Mouse (Mus musculus) olfactory bulb, adult 2 months (tissue): ENCODE results near the gene Raly. TPM values are rescaled to one million over a fixed set of nuclear protein-coding genes. Genes with fewer than 3 reads are reported as not detected.
"Not testable (repeated sequence)": the region's sequence is repeated elsewhere in the genome, so short reads cannot be mapped to it uniquely, and the experiment has no call there.

Source experiments
- H3K27ac ChIP-seq: fragments of 200-500 bp; 2 replicates; pipeline ENCODE4 v1.5.1; 2012; ENCODE audit warnings: low read depth, low read length; ENCODE audit not compliant: insufficient read depth
- H3K4me1 ChIP-seq: fragments of 200-500 bp; 2 replicates; pipeline ENCODE4 v1.6.1; 2012; ENCODE audit warnings: low read length; ENCODE audit not compliant: control insufficient read depth, insufficient read depth
- H3K4me3 ChIP-seq: fragments of 200-500 bp; 2 replicates; pipeline ENCODE4 v1.5.1; 2012; ENCODE audit warnings: mild to moderate bottlenecking, low read depth, low read length, moderate library complexity; ENCODE audit not compliant: insufficient read depth
- CTCF ChIP-seq: fragments of 200-500 bp; IDR thresholded peaks from 2 replicates; pipeline ENCODE4 v1.5.1; 2012; ENCODE audit warnings: low read depth, mild to moderate bottlenecking, low read length, moderate library complexity; ENCODE audit not compliant: insufficient read depth
- POLR2A ChIP-seq: fragments of 200-500 bp; IDR thresholded peaks from 2 replicates; pipeline ENCODE4 v1.6.1; 2012; ENCODE audit warnings: mild to moderate bottlenecking, low read depth, low read length, moderate library complexity; ENCODE audit not compliant: insufficient read depth
- WGBS: fragments of 180-500 bp; shearing (Covaris S2); methylation state at CpG from one replicate; pipeline ENCODE4 v1.1.7; 2018; 5-methylcytosine and 5-hydroxymethylcytosine counted together
- polyA plus RNA-seq: library from polyadenylated mRNA; stranded (reverse); fragments of >200 nt; gene quantifications from 2 replicates; pipeline ENCODE4 v1.2.4, GENCODE M21; 2012; ENCODE audit warnings: low replicate concordance; ENCODE audit not compliant: missing spikeins, insufficient read depth, insufficient read length

Raly gene
- polyA plus RNA-seq, 1 experiment: not detected

DNA sequence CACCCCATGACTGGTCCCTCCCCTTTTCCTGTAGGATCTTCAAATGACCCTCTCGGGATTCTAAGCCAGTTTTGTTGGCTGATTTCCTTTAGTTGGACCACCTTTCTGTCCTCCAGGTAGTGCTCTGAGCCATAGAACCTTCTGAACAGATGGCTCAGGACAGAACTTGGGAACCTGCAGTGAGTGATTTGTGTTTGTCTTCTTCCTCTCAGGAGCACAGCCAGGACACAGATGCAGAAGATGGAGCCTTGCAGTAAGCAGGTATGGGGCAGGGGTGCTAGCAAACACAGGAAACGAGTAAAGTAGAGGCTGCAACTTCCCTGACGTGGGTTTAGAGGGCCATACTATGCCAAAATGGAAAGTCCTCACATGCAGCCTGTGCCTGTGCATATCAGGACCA is 74.8 kb downstream of the Raly start:
- Histone ChIP-seq H3K4me1 (no peaks in the 10 kb centered on the region), H3K4me3 (no peak overlapping the region), H3K27ac (no peak overlapping the region)
- TF ChIP-seq POLR2A: no peak
- no peak for TF ChIP-seq CTCF
- 79% methylated on average over 3 of the region's 3 CpGs for WGBS

DNA sequence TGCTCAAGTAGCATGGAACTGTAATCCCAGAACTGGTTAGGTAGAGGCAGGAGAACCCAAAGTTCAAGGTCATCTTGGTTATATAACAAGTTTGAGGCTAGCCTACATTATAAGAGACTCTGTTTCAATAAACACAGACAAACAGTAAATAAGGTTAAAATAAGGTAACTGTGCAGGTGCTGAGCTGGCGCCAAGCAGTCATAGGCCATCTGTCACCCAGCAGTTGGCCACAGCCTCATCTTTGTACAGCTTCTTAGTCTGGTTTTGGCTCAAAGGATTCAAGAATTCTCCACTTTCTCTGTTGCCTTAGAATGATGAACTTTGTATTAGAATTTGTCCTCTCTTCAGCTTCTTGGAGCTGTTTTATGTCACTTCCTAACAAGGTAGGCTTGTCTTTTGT is 77.2 kb downstream of the Raly start:
- TF ChIP-seq POLR2A (no peak), CTCF (no peak)
- H3K4me1 ChIP-seq: no peaks in the 10 kb centered on the region
- no peak overlapping the region for H3K4me3 ChIP-seq
- H3K27ac ChIP-seq: no peak overlapping the region
- 100% methylated on average over 1 of the region's 1 CpGs for WGBS

DNA sequence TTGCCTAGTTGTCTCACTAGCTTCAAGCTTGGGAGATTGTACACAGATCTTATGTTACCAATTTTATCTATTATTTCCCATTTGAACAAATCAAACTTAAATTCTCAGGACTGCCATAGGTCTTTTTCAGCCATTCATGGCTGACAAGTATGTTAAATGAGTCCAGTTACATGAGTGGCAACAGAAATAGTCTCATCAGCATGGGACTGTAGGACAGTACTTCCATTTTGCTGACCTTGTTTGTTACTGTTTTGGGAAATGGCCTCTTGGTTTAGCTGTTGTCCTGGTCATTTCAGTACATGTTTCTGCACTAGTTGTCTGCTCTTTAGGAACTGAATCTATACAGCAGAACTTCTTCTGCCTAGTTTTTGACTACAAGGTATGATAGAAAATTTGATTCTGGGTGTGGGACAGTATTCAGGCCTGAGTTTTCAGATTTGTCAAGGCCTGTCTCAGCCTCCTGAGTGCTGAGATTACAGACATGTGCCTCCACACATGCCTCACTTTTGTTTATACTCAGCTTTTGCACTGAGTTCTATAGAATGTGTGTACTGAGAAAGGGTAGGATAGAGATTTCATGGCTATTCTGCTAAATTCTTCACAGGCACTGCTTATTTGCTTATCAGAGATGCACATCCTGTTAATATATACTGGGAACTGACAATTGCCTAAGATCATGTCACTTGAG is 79.2 kb downstream of the Raly start:
- no peak for TF ChIP-seq POLR2A
- TF ChIP-seq CTCF: no peak
- Histone ChIP-seq H3K27ac (no peak overlapping the region), H3K4me3 (no peak overlapping the region), H3K4me1 (no peaks in the 10 kb centered on the region)

DNA sequence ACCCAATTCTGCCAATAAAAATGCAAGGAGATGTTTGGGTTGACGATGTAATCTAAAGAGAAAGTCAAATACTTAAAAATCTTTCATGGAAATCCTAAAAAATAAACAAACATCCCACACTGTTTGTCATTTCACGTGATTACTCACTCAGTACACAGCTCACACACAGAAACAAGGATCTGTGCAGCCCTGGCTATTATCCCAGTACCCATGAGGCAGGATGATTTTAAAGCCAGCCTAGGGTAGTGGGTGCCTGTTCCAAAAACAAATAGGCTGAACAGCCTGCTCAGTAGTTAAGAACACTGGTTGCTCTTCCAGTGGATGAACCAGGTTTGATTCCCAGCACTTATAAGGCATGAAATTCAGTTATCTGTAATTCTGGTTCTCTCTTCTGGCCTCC is 85.7 kb downstream of the Raly start:
- Histone ChIP-seq H3K4me3 (no peak overlapping the region), H3K27ac (no peak overlapping the region), H3K4me1 (no peaks in the 10 kb centered on the region)
- TF ChIP-seq CTCF (no peak), POLR2A (no peak)
- WGBS: 62% methylated on average over 2 of the region's 2 CpGs

DNA sequence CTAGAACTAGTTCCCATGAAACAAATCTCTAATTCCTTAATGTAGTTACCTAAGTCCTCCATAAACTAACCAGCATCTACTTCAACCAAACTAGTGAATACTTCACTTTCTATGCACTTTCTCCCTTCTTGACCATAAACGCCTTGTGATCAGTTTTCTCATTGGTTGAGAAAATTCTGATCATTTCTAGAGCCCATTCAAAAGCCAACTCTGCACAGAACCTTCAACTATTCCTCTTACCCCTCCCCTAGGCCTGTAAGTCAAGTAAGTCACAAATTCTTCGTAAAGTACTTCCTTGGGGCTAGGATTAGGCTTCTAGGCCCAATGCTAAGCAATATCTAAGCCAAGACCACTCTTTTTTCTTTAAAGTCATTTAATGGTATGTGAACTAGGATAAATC is 100.7 kb downstream of the Raly start:
- Histone ChIP-seq H3K27ac (no peak overlapping the region), H3K4me3 (peak overlapping the region; percentile 69; the same call in 1 of the 2 replicates), H3K4me1 (peaks cover 5% of the 10 kb centered on the region)
- 15% methylated on average over 2 of the region's 2 CpGs for WGBS
- TF ChIP-seq POLR2A (no peak), CTCF (no peak)

DNA sequence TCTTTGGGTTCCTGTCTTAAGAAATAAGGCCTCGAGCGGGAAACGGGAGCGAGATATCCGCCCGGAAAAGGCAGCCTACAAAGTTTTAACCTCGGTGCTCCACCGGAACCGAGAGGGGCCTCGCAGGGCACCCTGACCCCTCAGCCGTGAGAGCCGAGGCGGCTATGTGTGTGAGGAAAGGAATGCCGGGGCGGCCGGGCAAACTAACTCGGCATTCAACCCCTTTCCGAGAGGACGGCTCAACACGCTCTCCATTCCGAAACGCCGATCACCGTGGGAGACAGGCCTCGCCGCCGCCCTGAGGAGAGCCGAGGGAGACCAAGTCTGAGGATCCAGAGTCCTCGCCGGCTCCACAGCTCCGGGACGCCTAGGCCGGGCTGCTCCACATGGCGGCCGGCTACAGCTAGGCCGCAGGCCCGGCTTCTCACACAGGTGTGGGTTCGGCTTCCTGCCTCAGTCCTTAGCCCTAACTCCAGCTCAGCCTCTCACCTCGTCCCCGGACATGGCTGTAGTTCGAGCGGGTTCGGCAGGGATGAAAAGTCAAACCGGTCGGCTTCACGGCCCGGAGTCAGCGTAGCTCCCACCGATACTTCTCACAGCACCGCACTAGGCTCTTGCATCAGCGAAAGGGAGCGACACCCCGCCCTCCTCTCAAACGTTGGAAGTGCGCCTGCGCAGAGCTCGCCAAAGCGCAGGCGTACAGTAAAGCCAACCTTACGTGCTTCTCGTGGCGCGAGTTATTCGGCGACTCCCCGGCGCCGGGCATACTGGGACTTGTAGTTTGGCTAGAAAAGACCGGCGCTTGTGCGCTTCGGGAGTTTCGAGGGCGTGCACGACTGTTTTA is 101.5 kb downstream of the Raly start, which contains the start of gene Eif2s2:
Eif2s2 (minus strand) TSS at position 735 of the 844 bp plus-strand sequence.
- TF ChIP-seq CTCF (no peak), POLR2A (no peak; the same call in 1 of the 2 replicates)
- Histone ChIP-seq H3K27ac (peak within 1 kb of the TSS; percentile 10; the same call in 1 of the 2 replicates), H3K4me3 (peak within 1 kb of the TSS; percentile 69), H3K4me1 (peaks cover 5% of the 10 kb centered on the region)
- WGBS: under 1% methylated on average over 75 of the region's 75 CpGs

DNA sequence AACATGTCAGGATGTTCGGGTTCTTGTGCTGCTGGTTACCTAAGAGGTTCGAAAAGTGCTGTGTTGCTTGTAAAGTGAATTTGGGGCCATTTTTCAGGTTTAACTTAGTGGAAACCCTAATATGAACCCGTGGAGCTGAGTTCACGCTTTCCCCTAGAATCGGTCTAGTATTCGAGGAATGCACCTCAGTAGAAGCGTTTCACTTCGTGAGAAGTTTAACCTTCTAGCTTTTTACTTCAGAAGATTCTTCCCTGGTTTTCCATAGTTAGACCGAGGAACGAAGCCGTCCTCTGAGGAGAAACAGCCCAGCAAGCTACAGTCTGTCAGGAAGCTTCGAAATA is 102.1 kb downstream of the Raly start:
- Histone ChIP-seq H3K4me3 (peak overlapping the region; percentile 26), H3K27ac (no peak overlapping the region), H3K4me1 (peaks cover 5% of the 10 kb centered on the region)
- TF ChIP-seq CTCF: no peak
- TF ChIP-seq POLR2A: no peak
- 5% methylated on average over 12 of the region's 12 CpGs for WGBS

DNA sequence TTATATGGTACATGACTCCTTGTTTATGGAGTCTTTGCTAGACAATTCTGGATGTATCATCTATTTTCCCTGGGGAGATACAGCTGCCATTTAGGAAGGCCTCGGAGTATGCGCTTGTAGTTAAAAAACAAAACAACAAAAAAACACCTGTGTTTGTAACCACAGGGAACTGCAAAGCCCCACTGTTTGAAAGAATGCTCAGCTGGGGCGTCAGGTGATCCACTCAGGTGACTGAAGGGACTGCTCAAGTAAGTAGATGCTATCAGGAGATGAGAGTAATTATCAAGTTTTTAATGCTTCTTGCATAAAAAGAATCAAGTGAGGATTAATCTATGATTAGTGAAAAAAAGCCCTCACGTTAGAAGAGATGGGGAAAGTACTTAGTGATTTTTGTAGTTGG is 102.7 kb downstream of the Raly start:
- H3K4me3 ChIP-seq: no peak overlapping the region
- H3K4me1 ChIP-seq: peaks cover 5% of the 10 kb centered on the region
- TF ChIP-seq CTCF (no peak), POLR2A (no peak)
- no peak overlapping the region for H3K27ac ChIP-seq
- 70% methylated on average over 4 of the region's 4 CpGs for WGBS

DNA sequence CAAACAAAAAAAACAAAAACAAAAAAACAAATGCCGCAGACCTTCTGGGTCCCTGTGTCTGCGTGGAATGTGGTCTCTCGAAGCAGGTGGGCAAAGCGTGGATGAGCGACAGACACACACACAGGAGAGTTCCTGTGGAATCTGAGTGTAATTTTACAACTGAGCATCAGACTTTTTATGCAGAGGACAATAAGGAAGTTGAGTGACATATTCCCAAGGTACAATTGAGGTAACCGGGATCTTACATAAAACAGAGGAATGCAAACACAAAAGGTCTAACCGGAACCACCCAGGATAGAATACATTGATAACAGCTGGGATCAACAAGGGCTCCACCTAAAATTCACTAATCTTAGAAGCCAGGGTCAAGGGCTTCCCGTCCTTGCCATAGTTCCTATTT is 108.1 kb downstream of the Raly start:
- H3K27ac ChIP-seq, H3K4me3 ChIP-seq, H3K4me1 ChIP-seq: not testable (repeated sequence)
- WGBS: 92% methylated on average over 8 of the region's 8 CpGs

DNA sequence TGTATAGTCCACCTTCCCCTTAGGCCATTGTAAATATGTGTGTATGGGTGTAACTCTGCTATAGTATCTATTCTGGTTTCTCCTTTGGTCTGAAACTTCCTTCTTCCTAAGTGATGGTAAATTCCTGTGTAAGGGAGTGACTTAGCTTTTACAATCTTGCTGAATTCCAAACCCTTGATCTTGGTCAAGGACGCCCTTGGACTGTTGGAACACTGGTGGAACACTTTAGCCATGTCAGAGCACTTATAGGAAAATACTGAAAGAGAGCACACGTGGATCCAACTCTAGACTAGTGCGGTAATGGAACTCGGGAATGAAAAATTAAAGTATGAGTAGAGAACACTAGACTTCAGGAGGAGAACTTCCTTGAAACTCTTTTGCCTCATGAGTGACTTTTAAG is 108.5 kb downstream of the Raly start:
- WGBS: 87% methylated on average over 4 of the region's 4 CpGs

More for the DNA sequence above, 108.5 kb downstream of the Raly start:
- not testable (repeated sequence) for H3K4me1 ChIP-seq, H3K4me3 ChIP-seq, H3K27ac ChIP-seq
